In the genomic region with DNA sequence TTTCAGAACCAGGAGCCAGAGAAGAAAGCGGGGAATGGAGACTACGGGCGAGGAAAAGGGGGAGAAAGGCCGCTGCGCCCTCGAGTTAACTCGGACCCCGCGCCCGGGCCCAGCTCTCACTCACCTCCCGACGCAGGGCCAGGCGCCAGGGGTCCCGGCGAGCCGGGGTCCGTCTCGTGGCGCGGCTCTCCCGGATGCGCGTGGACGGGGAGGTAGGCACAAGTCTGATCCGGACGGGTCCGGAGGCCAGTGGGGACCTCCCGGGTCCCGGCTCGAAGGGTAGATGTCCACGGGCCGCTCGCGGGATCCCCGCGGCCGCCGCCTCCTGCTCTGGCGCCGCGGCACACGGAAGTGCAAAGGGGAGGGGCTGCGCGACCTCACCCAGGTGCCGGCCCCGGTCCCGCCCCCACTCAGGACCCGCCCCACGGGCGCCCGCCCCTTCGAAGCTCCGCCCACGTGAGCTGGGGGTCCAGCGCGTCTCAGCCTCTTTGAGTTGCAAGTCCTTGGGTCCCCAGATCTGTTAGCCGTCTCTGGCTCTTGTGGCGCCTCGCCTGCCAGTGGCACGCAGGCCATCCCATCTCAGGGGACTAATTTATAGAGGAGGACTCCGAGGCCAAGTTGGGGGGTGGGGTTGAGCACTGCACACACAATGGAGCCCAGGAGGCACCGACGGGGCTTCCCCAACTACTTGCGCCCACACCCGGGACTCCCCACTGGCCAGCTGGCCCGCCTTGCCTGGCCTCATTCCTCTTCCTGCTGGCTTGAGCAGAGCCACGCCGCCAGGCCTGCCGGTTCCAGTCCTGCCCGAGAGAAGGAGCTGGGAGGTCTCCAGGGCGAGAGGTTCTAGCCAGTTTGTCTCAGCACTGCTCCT, we compare ENCODE assay signal across 8 mouse cellular contexts. TPM values are rescaled to one million over a fixed set of nuclear protein-coding genes. Genes with fewer than 3 reads are reported as not detected.
A peak's percentile ranks its signal among the peaks of the same experiment; 100 is the strongest.
DNase-seq lines count a peak whose midpoint lies in the region; ATAC-seq and TF ChIP-seq lines count a peak whose summit lies in the region.

A gene (minus strand): TSS at position 355 of the 871 bp plus-strand sequence.

- H3K9ac ChIP-seq in hindbrain, embryonic 16.5 days (ENCODE audit: low read depth, low read length), result peak within 1 kb of the TSS; percentile 70

- no peaks in the 10 kb centered on the region for H3K27me3 ChIP-seq in hindbrain, embryonic 16.5 days (replicated peaks; ENCODE audit: control insufficient read depth, insufficient read depth, low read length)
- H3K27me3 ChIP-seq in megakaryocyte, embryonic 14.5 days (replicated peaks), result no peaks in the 10 kb centered on the region

- no peak for TF ChIP-seq CTCF in gastrocnemius, adult 2 months (IDR thresholded peaks at IDR 0.05)

- no peaks in the 10 kb centered on the region for H3K9me3 ChIP-seq in hindbrain, embryonic 16.5 days (ENCODE audit: control insufficient read depth, low read length)
- H3K9me3 ChIP-seq in megakaryocyte, embryonic 14.5 days, result no peaks in the 10 kb centered on the region

- peak within 1 kb of the TSS; percentile 84 for H3K27ac ChIP-seq in gastrocnemius, adult 2 months
- peak within 1 kb of the TSS; percentile 16 for H3K27ac ChIP-seq in hindbrain, embryonic 16.5 days (ENCODE audit: low read depth, low read length)

- DNase-seq in cerebellum, postnatal 25 days, result peak; percentile 75 to 80
- peak; percentile 88 for DNase-seq in gastrocnemius, adult 2 months
- DNase-seq in left cerebral cortex, adult 9 months (ENCODE audit: low spot score in 2 of 2), result peak; percentile 39 to 44
- DNase-seq in right cerebral cortex, postnatal 25 days, result peak; percentile 54
- peak; percentile 90 for DNase-seq in yolk sac, embryonic 10.5 days (ENCODE audit: low spot score)

- H3K4me1 ChIP-seq in hindbrain, embryonic 16.5 days (ENCODE audit: control insufficient read depth, insufficient read depth, low read depth, low read length), result peaks cover 13% of the 10 kb centered on the region
- peaks cover 89% of the 10 kb centered on the region for H3K4me1 ChIP-seq in megakaryocyte, embryonic 14.5 days

- H3K4me2 ChIP-seq in hindbrain, embryonic 16.5 days (ENCODE audit: low read length), result peak within 1 kb of the TSS; percentile 70

- H3K36me3 ChIP-seq in hindbrain, embryonic 16.5 days (ENCODE audit: control insufficient read depth, insufficient read depth, low read length), result no peaks in the 10 kb centered on the region
- H3K36me3 ChIP-seq in megakaryocyte, embryonic 14.5 days (replicated peaks; ENCODE audit: low read length), result peaks cover 30% of the 10 kb centered on the region

- intact Hi-C loops in gastrocnemius, adult 2 months (cut with DNase I), result no loop called here

- WGBS in hindbrain, embryonic 16.5 days, result 1% methylated on average over 53 of the region's 71 CpGs

- ATAC-seq in activated CD4-positive, CD25-positive, alpha-beta regulatory T cell, adult 4 months, result peak; percentile 70
- peak; percentile 62 for ATAC-seq in hindbrain, embryonic 16.5 days

- peak within 1 kb of the TSS; percentile 88 for H3K4me3 ChIP-seq in gastrocnemius, adult 2 months
- H3K4me3 ChIP-seq in hindbrain, embryonic 16.5 days (ENCODE audit: low read length), result peak within 1 kb of the TSS; percentile 62
- peak within 1 kb of the TSS; percentile 95 for H3K4me3 ChIP-seq in megakaryocyte, embryonic 14.5 days (replicated peaks)

RNA-seq across cellular contexts. Expression of the gene that starts here (rescaled TPM):
- polyA plus RNA-seq in activated CD4-positive, CD25-positive, alpha-beta regulatory T cell, adult 4 months (2017; shearing (Covaris generic)), result 10 to 100 TPM; 29.4 to 30.1 TPM
- 10 to 100 TPM in 1 of 2 experiments, 1 to 10 TPM in 1; 5.6 to 14.8 TPM for total RNA-seq in gastrocnemius, adult 2 months (2021)
- 22.0 and 27.1 TPM in 2 replicates for polyA plus RNA-seq in hindbrain, embryonic 16.5 days (2015; fragmentation: Nextera tagmentation; extraction: Ambion mirVana)
- polyA plus RNA-seq in megakaryocyte, embryonic 14.5 days (2012; ENCODE audit: insufficient read depth, low replicate concordance), result 32.1 and 64.4 TPM in 2 replicates

Comparison
In these comparisons a context has a peak if more than half of its experiments do, and no peak if none do; other contexts are left out.
1. Peak in every context shown above with its lines: DNase-seq, ATAC-seq, H3K4me3 ChIP-seq and H3K27ac ChIP-seq.